Mouse (Mus musculus) G1E (cell line): Measurements from ENCODE around the gene Prr22. TPM values are rescaled to one million over a fixed set of nuclear protein-coding genes. Genes with fewer than 3 reads are reported as not detected.

ENCODE experiments used
- ATAC-seq: 2 replicates; pipeline ENCODE4 v1.8.0; 2016; ENCODE audit warnings: mild to moderate bottlenecking; ENCODE audit not compliant: insufficient number of reproducible peaks, poor library complexity, low FRiP score, severe bottlenecking; ENCODE audit errors: extremely low read depth
- DNase-seq: peaks from one replicate; pipeline ENCODE4 v3.0.0; 2012; ENCODE audit warnings: low spot score
- H3K27me3 ChIP-seq: 2 replicates; pipeline ENCODE4 v1.6.1; 2012; ENCODE audit warnings: mild to moderate bottlenecking, low read length, inconsistent platforms; ENCODE audit not compliant: insufficient read depth
- H3K36me3 ChIP-seq: replicated peaks from 2 replicates; pipeline ENCODE3; 2012; ENCODE audit warnings: mild to moderate bottlenecking, inconsistent platforms
- H3K4me1 ChIP-seq: 2 replicates; pipeline ENCODE4 v1.6.1; 2012; ENCODE audit warnings: low read depth, low read length, inconsistent platforms, mixed read lengths; ENCODE audit not compliant: insufficient read depth
- H3K4me3 ChIP-seq: 2 replicates; pipeline ENCODE4 v1.5.1; 2012; ENCODE audit warnings: low read depth, mild to moderate bottlenecking, inconsistent platforms, low read length, moderate library complexity, mixed read lengths
- H3K9me3 ChIP-seq: replicated peaks from 2 replicates; pipeline ENCODE4 v1.6.1; 2012; ENCODE audit warnings: inconsistent platforms
- CTCF ChIP-seq: IDR thresholded peaks from 2 replicates; pipeline ENCODE4 v1.5.1; 2012; ENCODE audit warnings: low read depth, low read length, inconsistent platforms, mixed read lengths
- GATA1 ChIP-seq: IDR thresholded peaks from 2 replicates; pipeline ENCODE4 v1.6.1; 2012; ENCODE audit warnings: borderline replicate concordance, low read length, inconsistent platforms, mixed read lengths
- GATA2 ChIP-seq: IDR thresholded peaks from 2 replicates; pipeline ENCODE4 v1.6.1; 2012; ENCODE audit warnings: low read depth, low read length, inconsistent platforms, borderline replicate concordance
- POLR2AphosphoS5 ChIP-seq: IDR thresholded peaks from 2 replicates; pipeline ENCODE4 v1.6.1; 2012; ENCODE audit warnings: low read depth, low read length, inconsistent platforms; ENCODE audit not compliant: insufficient replicate concordance
- TAL1 ChIP-seq: conservative IDR thresholded peaks from 2 replicates; pipeline ENCODE4 v1.6.1; 2012; ENCODE audit warnings: low read depth, low read length, inconsistent platforms, mixed read lengths
- polyA plus RNA-seq: library from polyadenylated mRNA; stranded (reverse); fragments of >175 nt; gene quantifications from 2 replicates; pipeline ENCODE4 v1.2.3, GENCODE M21; 2012
- total RNA-seq, 2 experiments: library from RNA; stranded (forward) in 1 of 2; stranded (reverse) in 1 of 2; fragments of 200-1000 nt in 1 of 2; fragments of >200 nt in 1 of 2; fragmentation: Nextera tagmentation in 1 of 2; gene quantifications; 2 replicates each; pipeline ENCODE4 v1.2.3; 2014 to 2017

Gene Prr22
- total RNA-seq (2014; fragmentation: Nextera tagmentation) (not detected in 2 replicates), total RNA-seq (2017) (0.17 and 0.22 TPM in 2 replicates), polyA plus RNA-seq (3.5 and 5.0 TPM in 2 replicates)

DNA sequence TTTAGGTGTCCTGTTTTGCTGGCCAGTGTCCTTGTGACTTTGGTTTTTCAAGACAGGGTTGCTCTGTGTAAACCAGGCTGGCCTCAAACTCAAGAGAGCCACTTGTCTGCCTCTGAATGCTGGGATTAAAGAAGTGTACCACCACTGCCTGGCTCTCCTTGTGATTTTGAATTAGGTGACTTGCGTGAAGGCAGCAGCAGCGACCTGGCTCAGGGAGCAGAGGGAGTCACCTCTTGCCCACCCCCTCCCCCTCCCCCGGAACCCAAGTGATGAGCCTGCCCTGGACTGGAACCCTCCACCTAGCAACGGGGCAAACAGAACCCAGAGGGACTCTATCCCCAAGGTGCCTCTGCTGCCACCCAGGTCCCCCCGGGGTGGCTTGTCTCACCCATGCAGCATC is at the start of gene Prr22:
Prr22 (plus strand) TSS at position 301 of the 400 bp plus-strand sequence.
- no peak within 1 kb of the TSS for H3K4me3 ChIP-seq
- peaks cover 74% of the 10 kb centered on the region for H3K36me3 ChIP-seq

DNA sequence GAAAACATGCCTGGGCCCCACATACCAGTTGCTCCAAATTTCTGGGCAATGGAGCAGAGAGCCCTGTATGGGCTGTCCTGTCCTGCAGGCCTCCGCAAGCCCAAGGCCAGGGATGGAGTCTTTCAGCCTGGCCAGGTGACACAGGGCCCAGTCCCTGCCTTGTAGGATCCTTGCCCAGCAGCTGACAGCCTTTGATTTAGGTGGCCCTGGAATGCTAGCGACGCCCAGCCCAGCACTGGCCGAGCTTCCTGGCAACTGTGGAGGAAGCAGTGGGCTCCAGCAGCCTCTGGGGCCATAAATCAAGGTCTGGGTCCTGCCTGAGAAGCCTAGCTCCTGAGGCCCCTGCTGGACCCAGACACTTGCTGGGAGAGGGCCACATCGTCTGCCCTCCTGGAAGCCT is 47.6 kb upstream of the Prr22 start:
- no peak for TF ChIP-seq GATA2
- no peak for TF ChIP-seq TAL1
- TF ChIP-seq POLR2AphosphoS5: no peak
- no peak for TF ChIP-seq CTCF
- peaks cover 36% of the 10 kb centered on the region for H3K4me1 ChIP-seq
- DNase-seq (no peak), ATAC-seq (no peak)
- no peaks in the 10 kb centered on the region for H3K9me3 ChIP-seq
- H3K27me3 ChIP-seq: no peaks in the 10 kb centered on the region
- H3K36me3 ChIP-seq: peaks cover 66% of the 10 kb centered on the region
- H3K4me3 ChIP-seq: no peak overlapping the region

More for the DNA sequence above, at the start of gene Prr22:
- H3K4me1 ChIP-seq: peaks cover 42% of the 10 kb centered on the region
- TF ChIP-seq POLR2AphosphoS5 (no peak), TAL1 (no peak), CTCF (no peak), GATA2 (no peak), GATA1 (no peak)
- H3K27me3 ChIP-seq: no peaks in the 10 kb centered on the region
- no peaks in the 10 kb centered on the region for H3K9me3 ChIP-seq
- no peak for ATAC-seq
- no peak for DNase-seq

DNA sequence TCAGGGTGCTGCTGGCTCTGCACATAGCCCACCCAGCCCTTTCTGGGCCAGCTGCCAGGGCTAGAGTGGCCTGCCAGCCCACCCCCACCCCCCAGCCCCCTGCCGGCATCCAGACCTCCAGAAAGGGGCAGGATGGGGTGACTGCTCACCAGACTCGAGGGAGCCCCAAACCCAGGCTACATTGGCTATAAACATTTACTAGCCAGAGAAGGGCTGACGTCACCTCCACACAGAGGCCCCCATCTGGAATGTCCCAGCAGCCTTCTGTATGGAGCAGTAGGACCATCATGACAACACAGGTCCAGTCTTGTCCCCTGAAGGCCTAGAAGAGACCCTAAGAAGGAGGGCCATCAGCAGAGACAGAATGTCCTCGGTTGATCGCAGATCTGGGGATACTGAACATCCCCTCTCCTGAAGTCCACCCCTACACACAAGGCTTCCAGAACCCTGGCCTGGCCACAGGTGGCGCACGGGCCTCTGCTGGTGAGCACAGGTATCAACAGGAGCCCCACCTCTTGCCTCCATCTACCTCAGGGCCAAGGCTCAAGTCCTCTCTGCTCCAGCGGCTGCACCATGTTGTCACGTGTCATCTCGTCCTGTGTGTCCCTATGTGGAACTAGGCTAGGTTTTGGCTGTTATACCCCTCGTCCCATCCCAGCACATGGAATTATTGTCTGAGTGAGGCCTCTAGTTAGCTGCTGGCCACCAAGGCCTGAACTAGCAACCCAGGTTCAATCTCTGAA is 46.5 kb upstream of the Prr22 start:
- no peak for TF ChIP-seq GATA1
- TF ChIP-seq POLR2AphosphoS5: no peak
- no peak for TF ChIP-seq GATA2
- no peak for TF ChIP-seq CTCF
- Histone ChIP-seq H3K27me3 (0 out of 2 replicates have a peak, but pooled peaks cover 5% of the 10 kb centered on the region), H3K9me3 (no peaks in the 10 kb centered on the region), H3K4me1 (peaks cover 42% of the 10 kb centered on the region), H3K4me3 (no peak overlapping the region), H3K36me3 (peaks cover 66% of the 10 kb centered on the region)
- DNase-seq (no peak), ATAC-seq (no peak)

DNA sequence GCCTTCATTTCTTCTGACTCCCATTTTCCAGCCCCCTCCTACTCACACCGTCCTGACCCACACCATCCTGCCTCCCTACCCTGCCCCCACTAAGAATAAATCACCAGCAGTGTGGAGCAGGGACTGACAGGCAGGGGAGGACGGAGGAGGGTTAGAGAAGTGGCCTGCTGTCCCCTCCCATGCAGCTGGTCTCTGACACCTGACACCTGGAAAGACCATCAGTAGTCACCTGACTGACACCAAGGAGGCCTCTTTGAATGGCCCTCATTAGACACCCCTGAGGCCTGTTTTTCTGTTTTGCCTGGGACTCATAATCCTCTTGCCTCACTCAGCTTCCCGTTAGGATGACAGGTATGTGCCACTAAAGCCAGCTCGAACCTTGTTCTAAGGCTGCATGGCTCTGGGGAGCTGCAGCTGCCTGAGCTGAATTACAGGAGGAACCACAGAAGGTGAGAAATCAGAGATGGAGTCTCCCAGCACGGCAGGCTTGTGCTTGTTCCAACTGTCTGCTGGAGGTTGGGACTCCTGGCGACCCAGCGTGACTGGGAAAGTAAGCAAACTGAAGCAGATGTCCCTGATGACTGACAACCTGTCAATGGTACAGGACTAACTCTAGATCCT is 42.9 kb upstream of the Prr22 start:
- TF ChIP-seq GATA2 (no peak), CTCF (no peak), POLR2AphosphoS5 (no peak), GATA1 (no peak), TAL1 (no peak)
- Histone ChIP-seq H3K36me3 (peaks cover 32% of the 10 kb centered on the region), H3K27me3 (peaks cover 34% of the 10 kb centered on the region), H3K4me1 (peaks cover 21% of the 10 kb centered on the region), H3K9me3 (no peaks in the 10 kb centered on the region), H3K4me3 (no peak overlapping the region)
- ATAC-seq (no peak), DNase-seq (no peak)

DNA sequence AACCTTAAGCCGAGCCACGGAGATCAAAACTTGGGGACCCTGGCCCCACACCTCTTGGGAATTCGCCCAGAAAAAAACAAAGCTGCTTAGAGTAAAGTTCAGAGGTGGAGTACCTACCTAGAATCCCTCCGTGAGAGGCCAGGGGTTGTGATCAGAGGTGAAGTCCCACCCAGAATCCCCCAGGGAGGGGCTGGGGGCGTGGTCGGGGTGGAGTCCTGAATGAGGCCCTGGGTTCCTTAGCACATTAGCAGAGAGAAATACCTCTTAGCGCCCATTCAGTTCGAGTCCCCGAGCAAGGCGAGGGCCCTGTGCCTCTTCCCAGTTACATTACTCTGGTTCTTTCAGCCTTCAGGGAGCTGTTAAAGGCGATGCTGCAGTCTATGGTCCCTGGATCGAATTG is 42.4 kb upstream of the Prr22 start:
- ATAC-seq (no peak), DNase-seq (no peak)
- peaks cover 27% of the 10 kb centered on the region for H3K36me3 ChIP-seq
- H3K4me1 ChIP-seq: peaks cover 21% of the 10 kb centered on the region
- H3K27me3 ChIP-seq: peaks cover 36% of the 10 kb centered on the region
- no peaks in the 10 kb centered on the region for H3K9me3 ChIP-seq
- H3K4me3 ChIP-seq: no peak overlapping the region; the same call in 1 of the 2 replicates
- TF ChIP-seq GATA1: no peak
- no peak for TF ChIP-seq POLR2AphosphoS5
- no peak for TF ChIP-seq TAL1
- TF ChIP-seq CTCF: no peak
- TF ChIP-seq GATA2: no peak

DNA sequence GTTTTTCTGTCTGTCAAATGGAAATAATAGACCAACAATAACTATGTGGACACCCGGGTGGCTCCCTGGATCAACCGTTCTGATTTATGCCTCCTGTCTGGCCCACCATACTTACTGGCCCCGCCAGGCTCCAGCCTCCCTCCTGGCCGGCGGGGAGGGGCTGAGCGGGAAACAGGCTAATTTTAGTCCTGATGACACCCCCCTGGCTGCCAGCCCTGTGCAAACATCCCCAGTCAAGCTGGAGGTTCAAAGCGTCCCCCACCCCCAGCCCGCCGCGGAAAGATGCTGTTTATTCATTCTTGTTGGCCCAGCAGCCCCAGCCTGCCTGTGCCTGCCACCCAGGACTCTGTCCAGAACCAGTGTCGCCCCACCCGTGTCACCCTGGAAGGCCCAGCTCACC is 41.9 kb upstream of the Prr22 start:
- TF ChIP-seq POLR2AphosphoS5 (no peak), TAL1 (no peak), GATA2 (no peak), GATA1 (no peak), CTCF (no peak)
- Histone ChIP-seq H3K4me1 (peaks cover 21% of the 10 kb centered on the region), H3K27me3 (peaks cover 38% of the 10 kb centered on the region), H3K36me3 (peaks cover 22% of the 10 kb centered on the region), H3K4me3 (no peak overlapping the region), H3K9me3 (no peaks in the 10 kb centered on the region)
- DNase-seq (no peak), ATAC-seq (no peak)

DNA sequence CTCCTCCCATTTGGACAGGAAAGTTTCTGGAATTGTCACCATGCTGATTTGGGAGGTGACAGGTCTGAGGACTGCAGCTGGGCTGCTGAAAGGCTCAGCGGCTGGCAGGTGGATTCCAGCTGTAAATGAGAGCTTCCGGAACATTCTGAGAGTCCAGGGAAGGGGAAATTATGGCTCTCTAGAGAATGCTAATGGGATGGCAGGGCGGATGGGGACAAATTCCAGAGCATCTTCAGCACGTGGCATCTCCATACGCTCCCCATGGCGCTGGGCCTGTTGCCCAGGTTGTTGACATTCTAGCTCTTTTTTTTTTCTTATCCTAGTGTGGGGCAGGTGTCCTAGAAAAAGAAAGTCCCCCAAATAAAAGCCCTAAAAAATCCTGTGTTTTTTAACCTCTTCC is 40.9 kb upstream of the Prr22 start:
- no peak overlapping the region for H3K4me3 ChIP-seq
- no peak for DNase-seq
- no peak for ATAC-seq
- H3K9me3 ChIP-seq: no peaks in the 10 kb centered on the region
- H3K36me3 ChIP-seq: peaks cover 12% of the 10 kb centered on the region
- TF ChIP-seq POLR2AphosphoS5: no peak
- no peak for TF ChIP-seq GATA2
- TF ChIP-seq TAL1: no peak
- TF ChIP-seq CTCF: no peak
- TF ChIP-seq GATA1: no peak
- H3K27me3 ChIP-seq: peaks cover 49% of the 10 kb centered on the region
- H3K4me1 ChIP-seq: peaks cover 21% of the 10 kb centered on the region
